Mouse (Mus musculus) brain, embryonic 14.5 days (tissue): ENCODE data around the gene Tgfbr2.

Experiments used
- CTCF ChIP-seq: fragments of 200-500 bp; IDR thresholded peaks from 2 replicates; pipeline ENCODE4 v1.5.1; 2012; ENCODE audit warnings: inconsistent platforms, mild to moderate bottlenecking, moderate library complexity, borderline replicate concordance; ENCODE audit not compliant: insufficient read depth, insufficient read length; ENCODE audit errors: extremely low read depth
- POLR2A ChIP-seq: fragments of 200-500 bp; IDR thresholded peaks from 2 replicates; pipeline ENCODE4 v1.6.1; 2012; ENCODE audit warnings: mild to moderate bottlenecking, inconsistent platforms, borderline replicate concordance; ENCODE audit not compliant: poor library complexity, insufficient read depth, insufficient read length, severe bottlenecking; ENCODE audit errors: extremely low read depth

GRCm38 (mm10) chr9:116081781-116082180, 93.4 kb downstream of the Tgfbr2 start:
- no peak for TF ChIP-seq CTCF
- no peak for TF ChIP-seq POLR2A
